Mouse (Mus musculus): Measurements from ENCODE around the gene 4930539E08Rik. TPM values are rescaled to one million over a fixed set of nuclear protein-coding genes. Genes with fewer than 3 reads are reported as not detected.

4930539E08Rik gene
- total RNA-seq, 2 experiments from 2014 or later: not detected

DNA sequence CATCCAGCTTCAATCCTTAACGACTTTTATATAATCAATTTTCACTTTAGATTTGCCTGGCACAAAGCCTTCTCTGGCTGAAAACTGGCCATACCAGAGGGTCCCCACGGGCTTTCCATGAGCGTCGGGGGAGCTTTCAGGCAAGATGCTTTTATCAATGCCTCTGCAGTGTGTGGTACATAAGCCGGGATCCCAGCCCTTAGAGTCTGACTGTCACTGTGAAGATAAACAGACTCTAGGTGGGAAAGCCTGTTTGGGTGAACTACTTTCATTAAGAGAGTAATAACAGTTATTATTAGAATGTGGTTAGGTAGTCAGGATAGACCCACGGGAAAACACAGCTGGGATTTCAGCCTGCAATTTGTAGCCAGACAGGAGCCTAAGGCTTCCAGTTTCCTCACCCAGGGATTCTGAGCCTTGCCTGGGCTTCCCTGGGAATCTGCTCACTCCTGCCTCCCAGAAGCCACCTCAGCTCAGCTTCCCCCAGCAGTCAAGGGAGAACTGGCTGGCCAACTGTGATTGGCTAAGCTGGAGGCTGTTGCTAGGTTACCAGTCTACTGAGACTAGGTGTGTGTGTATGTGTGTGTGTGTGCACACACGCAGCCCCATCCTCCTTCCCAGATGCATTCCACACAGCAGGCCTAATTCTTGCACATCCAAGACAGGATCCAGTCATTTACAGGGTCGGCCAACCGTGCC lies 45.6 kb downstream of the 4930539E08Rik start:
- ATAC-seq (replicated peaks; ENCODE audit: low FRiP score, poor library complexity, severe bottlenecking): no peak

DNA sequence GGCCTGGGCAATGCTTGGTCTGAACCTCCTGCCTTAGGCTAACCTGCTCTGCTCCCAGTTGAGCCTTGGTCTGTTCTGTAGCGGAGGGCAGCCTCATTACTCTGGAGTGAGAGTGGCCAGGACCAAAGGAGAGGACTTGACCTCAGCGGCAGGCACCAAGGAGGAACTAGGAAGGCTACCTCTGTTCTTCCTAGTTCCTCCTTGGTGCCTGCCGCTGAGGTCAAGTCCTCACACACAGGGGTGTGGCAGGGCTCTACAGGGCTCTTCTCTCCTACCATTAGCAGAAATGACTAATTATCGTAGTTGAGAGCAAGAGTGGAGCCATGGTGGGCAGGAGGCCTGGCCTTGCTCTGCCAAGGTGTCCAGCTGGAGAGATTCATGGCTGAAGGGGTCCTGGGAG lies 47.7 kb downstream of the 4930539E08Rik start:
- no peak for ATAC-seq (replicated peaks; ENCODE audit: low FRiP score, poor library complexity, severe bottlenecking)

DNA sequence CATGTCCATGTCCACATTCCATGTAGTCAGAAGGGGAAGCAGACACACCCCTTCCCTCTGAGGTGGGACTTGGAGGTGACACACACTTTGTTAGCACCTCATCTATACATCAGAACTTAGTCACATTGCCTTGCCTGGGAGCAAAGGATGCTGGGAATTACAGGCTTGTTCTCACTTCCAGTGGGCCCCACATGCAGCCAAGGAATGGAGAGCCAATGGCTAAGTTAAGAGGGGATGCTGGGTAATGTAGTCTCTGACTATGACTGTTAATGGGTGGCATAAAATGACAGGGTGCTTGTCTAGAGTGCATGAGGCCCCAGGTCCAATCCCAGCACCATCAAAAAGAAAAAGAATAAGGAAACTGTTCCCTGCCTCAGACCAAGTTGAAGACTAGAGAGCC lies 48.2 kb downstream of the 4930539E08Rik start:
- ATAC-seq (replicated peaks; ENCODE audit: low FRiP score, poor library complexity, severe bottlenecking): no peak

DNA sequence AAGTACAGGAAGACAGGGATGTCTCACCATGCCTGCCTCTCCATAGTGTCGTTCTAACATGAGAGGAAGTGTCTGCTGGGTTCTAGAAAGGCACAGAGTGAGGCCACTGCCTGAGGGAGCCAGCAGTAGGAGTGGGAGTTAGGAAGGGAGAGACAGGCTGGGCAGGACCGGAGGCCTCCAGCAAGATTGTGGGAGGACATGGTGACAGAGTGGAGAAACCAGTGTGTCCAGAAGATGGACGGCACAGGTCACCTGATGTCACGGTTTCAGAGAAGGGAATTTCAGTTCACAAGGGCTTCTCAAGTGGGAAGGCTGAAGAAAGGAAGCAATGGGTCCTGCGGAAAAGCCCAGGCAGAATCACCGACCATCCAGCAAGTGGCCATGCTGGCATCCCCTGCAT lies 50.7 kb downstream of the 4930539E08Rik start:
- ATAC-seq (replicated peaks; ENCODE audit: low FRiP score, poor library complexity, severe bottlenecking): no peak

DNA sequence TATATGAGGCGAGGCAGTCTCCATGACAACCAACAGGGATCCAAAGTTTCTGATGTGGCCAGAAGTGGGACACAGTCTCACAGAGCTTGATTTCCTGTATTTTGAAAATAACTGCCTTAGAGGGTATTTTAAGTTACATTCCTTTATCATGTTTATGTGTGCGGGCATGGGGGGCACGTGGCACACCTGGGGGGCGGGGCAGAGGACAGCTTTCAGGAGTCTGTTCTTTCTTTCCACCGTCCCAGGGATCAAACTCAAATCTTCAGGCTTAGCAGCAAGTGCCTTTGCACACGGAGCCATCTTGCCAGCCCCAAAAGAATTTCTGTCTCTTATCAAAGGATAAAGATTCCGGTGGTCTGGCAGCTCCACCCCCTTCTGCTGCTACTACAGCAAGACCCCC lies 51.2 kb downstream of the 4930539E08Rik start:
- no peak for ATAC-seq (replicated peaks; ENCODE audit: low FRiP score, poor library complexity, severe bottlenecking)

DNA sequence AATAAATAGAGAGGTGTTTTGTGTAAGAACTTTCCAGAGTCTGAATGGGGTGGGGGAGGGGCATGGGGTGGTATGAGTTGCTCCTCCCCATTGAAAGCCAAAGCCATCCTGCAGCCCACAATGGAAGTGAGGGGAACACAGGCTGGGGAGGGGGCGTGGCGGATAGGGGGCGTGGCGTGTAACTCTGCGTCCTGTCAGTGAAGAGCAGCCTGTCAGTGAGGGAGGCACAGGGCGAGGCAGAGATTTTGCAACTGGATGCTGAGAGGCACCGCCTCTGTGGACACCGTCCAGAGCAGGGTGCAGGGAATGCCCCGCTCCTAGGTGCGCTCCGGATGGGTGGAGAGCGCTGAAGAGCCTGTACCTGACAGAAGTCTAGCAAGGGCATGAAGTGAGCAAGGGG lies 56.9 kb downstream of the 4930539E08Rik start, which contains the start of gene Pnpla1:
Gene Pnpla1, plus strand, starts transcription at position 207 of the 400 bp plus-strand sequence.
- ATAC-seq (replicated peaks; ENCODE audit: low FRiP score, poor library complexity, severe bottlenecking): no peak

DNA sequence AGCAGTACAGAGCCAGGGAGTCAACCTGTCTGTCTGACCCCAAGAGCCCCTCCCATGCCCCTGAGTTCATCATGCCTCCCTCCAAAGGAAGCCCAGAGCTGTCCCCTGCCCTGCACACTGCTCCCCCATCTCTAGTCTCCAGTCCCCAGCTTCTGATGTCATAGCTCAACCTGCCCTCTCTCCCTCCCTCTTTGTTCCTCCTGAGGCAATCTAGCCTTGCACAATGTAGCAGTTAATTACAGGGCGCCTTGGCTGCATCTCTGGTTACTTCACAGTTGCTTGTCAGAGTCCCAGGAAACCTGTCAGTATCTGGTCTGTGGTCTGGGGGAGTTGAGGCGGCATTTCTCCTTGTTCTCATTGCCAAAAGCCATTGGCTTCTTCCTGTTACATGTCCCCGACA lies 59.1 kb downstream of the 4930539E08Rik start:
- no peak for ATAC-seq (replicated peaks; ENCODE audit: low FRiP score, poor library complexity, severe bottlenecking)

DNA sequence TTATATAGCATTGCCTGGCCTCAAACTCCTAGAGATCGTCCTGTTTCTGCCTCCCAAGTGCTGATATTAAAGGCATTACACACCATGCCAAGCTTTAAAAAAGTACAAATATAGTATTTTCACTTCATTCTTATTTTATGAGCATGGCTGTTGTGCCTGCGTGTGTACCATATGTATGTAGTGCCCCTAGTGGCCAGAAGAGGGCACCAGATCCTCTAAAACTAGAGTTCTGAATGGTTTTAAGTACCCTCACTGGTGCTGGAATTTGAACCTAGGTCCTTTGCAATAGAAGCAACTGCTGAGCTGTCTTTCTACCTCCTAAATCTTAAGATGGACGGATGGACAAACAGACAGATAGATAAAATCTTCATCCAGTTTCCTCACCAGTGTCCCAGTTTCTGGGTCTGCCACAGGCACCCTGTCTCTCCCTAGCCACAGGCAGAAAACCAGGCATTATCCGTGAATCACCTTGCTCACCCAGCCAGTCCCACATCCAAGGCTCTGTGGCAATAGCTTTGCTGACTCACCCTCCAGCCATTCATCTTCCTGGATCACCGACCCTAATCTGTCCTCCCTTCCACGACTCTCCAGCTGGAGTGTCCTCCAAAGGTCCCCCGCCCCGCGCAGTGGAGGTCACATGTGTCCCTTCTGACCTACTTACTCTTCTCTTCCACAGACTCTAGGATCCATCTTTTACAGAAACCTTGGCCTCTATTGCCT lies 59.8 kb downstream of the 4930539E08Rik start:
- ATAC-seq (replicated peaks; ENCODE audit: low FRiP score, poor library complexity, severe bottlenecking): peak; percentile 78

DNA sequence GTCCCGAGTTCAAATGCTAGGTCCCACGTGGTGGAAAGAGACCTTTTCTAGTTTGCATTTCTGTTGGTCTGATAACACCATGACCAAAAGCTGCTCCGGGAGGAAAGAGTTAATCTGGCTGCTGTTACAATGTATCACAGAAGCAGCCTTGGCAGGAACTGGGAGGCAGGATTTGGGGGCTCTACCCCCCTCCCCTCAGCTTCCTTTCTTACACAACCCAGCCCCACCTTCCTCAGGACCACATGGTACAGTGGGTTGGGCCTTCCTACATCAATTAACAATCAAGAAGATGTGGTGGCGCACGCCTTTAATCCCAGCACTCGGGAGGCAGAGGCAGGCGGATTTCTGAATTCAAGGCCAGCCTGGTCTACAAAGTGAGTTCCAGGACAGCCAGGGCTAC lies 60.7 kb downstream of the 4930539E08Rik start:
- ATAC-seq (replicated peaks; ENCODE audit: low FRiP score, poor library complexity, severe bottlenecking): no peak

DNA sequence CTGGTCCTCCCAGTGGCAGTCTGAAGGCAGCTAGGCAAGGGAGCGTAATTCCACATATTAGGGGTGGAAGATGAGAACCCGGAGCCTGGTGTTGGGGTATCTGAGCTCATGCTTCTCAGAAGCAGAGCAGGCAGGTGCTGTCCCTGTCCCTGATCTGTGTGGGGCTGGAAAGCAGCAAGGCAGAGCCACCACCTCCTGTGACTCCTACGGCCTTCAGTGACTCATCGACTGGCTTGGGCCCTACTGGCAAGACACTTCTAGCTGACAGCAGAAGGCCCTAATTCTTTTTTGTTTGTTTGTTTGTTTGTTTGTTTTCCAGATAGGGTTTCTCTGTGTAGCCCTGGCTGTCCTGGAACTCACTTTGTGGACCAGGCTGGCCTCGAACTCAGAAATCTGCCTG lies 64.6 kb downstream of the 4930539E08Rik start:
- no peak for ATAC-seq (replicated peaks; ENCODE audit: low FRiP score, poor library complexity, severe bottlenecking)

DNA sequence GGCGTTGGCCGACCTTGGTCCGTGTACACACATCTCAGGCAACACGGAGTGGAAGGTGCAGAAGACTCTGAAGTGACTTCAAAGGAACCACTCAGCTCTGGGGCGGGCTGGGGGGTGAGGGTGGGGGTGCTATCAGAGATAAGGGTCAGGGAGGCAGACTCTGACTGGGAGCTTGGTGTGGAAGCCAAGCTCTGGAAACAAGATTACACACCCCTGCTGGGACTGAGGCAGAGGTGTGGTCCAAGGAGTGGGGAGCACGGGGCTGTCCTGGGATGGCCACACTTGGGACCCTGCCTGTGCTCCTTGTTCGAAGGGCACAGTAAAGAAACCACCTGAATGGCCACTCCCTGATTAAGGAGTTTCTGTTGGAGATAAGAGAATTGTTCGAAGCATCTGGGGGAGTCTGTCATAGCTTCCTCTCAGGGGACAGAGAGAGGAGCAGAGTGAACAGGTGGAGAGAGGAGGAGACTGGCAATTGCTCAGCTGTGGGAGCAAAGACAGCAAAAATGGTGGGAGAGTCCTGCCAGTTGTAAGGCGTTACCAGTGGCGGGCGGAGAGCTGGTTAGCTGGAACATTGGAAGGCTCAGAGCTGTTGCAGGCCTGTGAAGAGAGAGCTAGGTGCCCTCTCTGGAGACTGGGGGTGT lies 68.0 kb downstream of the 4930539E08Rik start:
- 0 out of 2 replicates have a peak, but pooled peaks have one; percentile 22 for ATAC-seq (replicated peaks; ENCODE audit: low FRiP score, poor library complexity, severe bottlenecking)

Other genes starting within 250 kb of the 4930539E08Rik start
- 5.0 TPM in 1 of 2 replicates, not detected in the other for gene Slc26a8, start 225.1 kb downstream of the 4930539E08Rik start, total RNA-seq (2015; ENCODE audit: low replicate concordance)
- 1.3 and 3.9 TPM in 2 replicates for gene Slc26a8, start 225.1 kb downstream of the 4930539E08Rik start, total RNA-seq (2017; ENCODE audit: low replicate concordance)
- gene Mapk14, start 224.0 kb downstream of the 4930539E08Rik start, total RNA-seq (2015; ENCODE audit: low replicate concordance): 53.7 and 58.7 TPM in 2 replicates
- gene Mapk14, start 224.0 kb downstream of the 4930539E08Rik start, total RNA-seq (2017; ENCODE audit: low replicate concordance): 63.1 and 64.9 TPM in 2 replicates
- 2.1 TPM in 1 of 2 replicates, not detected in the other for gene AC170998.1, start 189.2 kb downstream of the 4930539E08Rik start, total RNA-seq (2015; ENCODE audit: low replicate concordance)
- gene AC170998.1, start 189.2 kb downstream of the 4930539E08Rik start, total RNA-seq (2017; ENCODE audit: low replicate concordance): 13.0 TPM in 1 of 2 replicates, not detected in the other
- gene Mapk13, start 146.0 kb downstream of the 4930539E08Rik start, total RNA-seq (2015; ENCODE audit: low replicate concordance): 2.2 and 12.2 TPM in 2 replicates
- gene Mapk13, start 146.0 kb downstream of the 4930539E08Rik start, total RNA-seq (2017; ENCODE audit: low replicate concordance): 0.61 and 4.2 TPM in 2 replicates
- 497 and 560 TPM in 2 replicates for gene Brpf3, start 114.2 kb downstream of the 4930539E08Rik start, total RNA-seq (2015; ENCODE audit: low replicate concordance)
- 243 and 286 TPM in 2 replicates for gene Brpf3, start 114.2 kb downstream of the 4930539E08Rik start, total RNA-seq (2017; ENCODE audit: low replicate concordance)
- gene Pnpla1, start 56.9 kb downstream of the 4930539E08Rik start, total RNA-seq (2015; ENCODE audit: low replicate concordance): 2.2 TPM in 1 of 2 replicates, not detected in the other
- gene Pnpla1, start 56.9 kb downstream of the 4930539E08Rik start, total RNA-seq (2017; ENCODE audit: low replicate concordance): not detected in 2 replicates
- gene Pxt1, start 28.5 kb upstream of the 4930539E08Rik start, total RNA-seq (2015; ENCODE audit: low replicate concordance): 3.2 TPM in 1 of 2 replicates, not detected in the other
- not detected in 2 replicates for gene Pxt1, start 28.5 kb upstream of the 4930539E08Rik start, total RNA-seq (2017; ENCODE audit: low replicate concordance)
- 63.1 and 88.4 TPM in 2 replicates for gene Kctd20, start 36.6 kb upstream of the 4930539E08Rik start, total RNA-seq (2015; ENCODE audit: low replicate concordance)
- 82.3 and 128 TPM in 2 replicates for gene Kctd20, start 36.6 kb upstream of the 4930539E08Rik start, total RNA-seq (2017; ENCODE audit: low replicate concordance)
- gene Stk38, start 92.7 kb upstream of the 4930539E08Rik start, total RNA-seq (2015; ENCODE audit: low replicate concordance): 112 and 129 TPM in 2 replicates
- 111 and 134 TPM in 2 replicates for gene Stk38, start 92.7 kb upstream of the 4930539E08Rik start, total RNA-seq (2017; ENCODE audit: low replicate concordance)
- gene Srsf3, start 117.3 kb upstream of the 4930539E08Rik start, total RNA-seq (2015; ENCODE audit: low replicate concordance): 336 and 352 TPM in 2 replicates
- gene Srsf3, start 117.3 kb upstream of the 4930539E08Rik start, total RNA-seq (2017; ENCODE audit: low replicate concordance): 441 and 499 TPM in 2 replicates
- gene Cdkn1a, start 175.7 kb upstream of the 4930539E08Rik start, total RNA-seq (2015; ENCODE audit: low replicate concordance): 0.84 and 2.5 TPM in 2 replicates
- gene Cdkn1a, start 175.7 kb upstream of the 4930539E08Rik start, total RNA-seq (2017; ENCODE audit: low replicate concordance): 2.3 TPM in 1 of 2 replicates, not detected in the other
- gene Rab44, start 198.8 kb upstream of the 4930539E08Rik start, total RNA-seq (2015; ENCODE audit: low replicate concordance): 15.9 and 22.7 TPM in 2 replicates
- 22.2 and 28.0 TPM in 2 replicates for gene Rab44, start 198.8 kb upstream of the 4930539E08Rik start, total RNA-seq (2017; ENCODE audit: low replicate concordance)

Measured in erythroid progenitor cell, adult 5-6 weeks (primary cell).